Mouse (Mus musculus) midbrain, embryonic 12.5 days (tissue): Measurements from ENCODE around the gene Cdh4. TPM values are rescaled to one million over a fixed set of nuclear protein-coding genes. Genes with fewer than 3 reads are reported as not detected.
A peak's percentile ranks its signal among the peaks of the same experiment; 100 is the strongest.

Experiments
- ATAC-seq: fragments of 200-750 bp; cut with Nextera tagmentation; 2 replicates; pipeline ENCODE4 v1.8.0; 2017; ENCODE audit warnings: low read depth, moderate TSS enrichment, moderate library complexity; ENCODE audit not compliant: low FRiP score
- H3K27ac ChIP-seq: fragments of 300-500 bp; sonication (generic); replicated peaks from 2 replicates; pipeline ENCODE4 v1.5.1; 2016; ENCODE audit warnings: mild to moderate bottlenecking
- H3K27me3 ChIP-seq: fragments of 300-500 bp; sonication (generic); 2 replicates; pipeline ENCODE4 v1.6.1; 2016; ENCODE audit warnings: mild to moderate bottlenecking
- H3K36me3 ChIP-seq: fragments of 300-500 bp; sonication (generic); 2 replicates; pipeline ENCODE4 v1.6.1; 2016
- H3K4me1 ChIP-seq: fragments of 300-500 bp; sonication (generic); 2 replicates; pipeline ENCODE4 v1.6.1; 2016
- H3K4me2 ChIP-seq: fragments of 300-500 bp; sonication (generic); replicated peaks from 2 replicates; pipeline ENCODE4 v1.6.1; 2016; ENCODE audit warnings: mild to moderate bottlenecking, moderate library complexity
- H3K4me3 ChIP-seq: fragments of 300-500 bp; sonication (generic); 2 replicates; pipeline ENCODE4 v1.5.1; 2016; ENCODE audit warnings: mild to moderate bottlenecking
- H3K9ac ChIP-seq: fragments of 300-500 bp; sonication (generic); replicated peaks from 2 replicates; pipeline ENCODE4 v1.6.1; 2016; ENCODE audit warnings: mild to moderate bottlenecking, moderate library complexity
- H3K9me3 ChIP-seq: fragments of 300-500 bp; sonication (generic); 2 replicates; pipeline ENCODE4 v1.6.1; 2016; ENCODE audit warnings: mild to moderate bottlenecking
- WGBS: fragments of 180-500 bp; shearing (Covaris S2); methylation state at CpG from one replicate; pipeline ENCODE4 v1.1.7; 2016; 5-methylcytosine and 5-hydroxymethylcytosine counted together
- polyA plus RNA-seq: library from polyadenylated mRNA; unstranded; fragments of >200 nt; fragmentation: Nextera tagmentation; extraction: Ambion mirVana; gene quantifications from 2 replicates; pipeline ENCODE4 v1.2.1, GENCODE M21; 2016

Gene Cdh4
- polyA plus RNA-seq, 1 experiment from 2014 or later = 18.2 TPM

DNA sequence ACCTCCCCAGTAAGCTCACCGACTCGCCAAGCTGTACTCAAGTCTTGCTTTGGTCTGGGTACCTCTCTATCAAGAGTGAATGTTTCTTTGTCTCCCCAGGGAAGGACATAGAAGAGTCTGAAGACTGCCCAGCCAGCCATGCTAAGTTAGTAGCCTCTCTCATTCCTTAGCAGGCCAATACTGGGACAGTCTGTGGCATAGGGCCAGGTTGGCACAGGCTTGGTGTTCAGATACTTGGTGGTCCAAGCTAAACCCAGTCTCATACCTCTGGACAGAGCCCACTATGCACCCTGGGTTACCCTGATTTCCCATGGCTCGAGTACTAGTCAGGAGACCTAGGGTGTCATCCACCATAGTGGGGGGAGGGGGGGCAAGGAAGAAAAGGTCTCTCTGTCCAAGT, 1.1 kb upstream of the Cdh4 start:
- Histone ChIP-seq H3K4me2 (no peak overlapping the region), H3K4me1 (peaks cover 29% of the 10 kb centered on the region), H3K4me3 (no peak overlapping the region), H3K27ac (no peak overlapping the region), H3K27me3 (peaks cover 52% of the 10 kb centered on the region), H3K9me3 (no peaks in the 10 kb centered on the region), H3K9ac (no peak overlapping the region), H3K36me3 (no peaks in the 10 kb centered on the region)
- WGBS = 76% methylated on average over 3 of the region's 3 CpGs
- ATAC-seq = no peak

DNA sequence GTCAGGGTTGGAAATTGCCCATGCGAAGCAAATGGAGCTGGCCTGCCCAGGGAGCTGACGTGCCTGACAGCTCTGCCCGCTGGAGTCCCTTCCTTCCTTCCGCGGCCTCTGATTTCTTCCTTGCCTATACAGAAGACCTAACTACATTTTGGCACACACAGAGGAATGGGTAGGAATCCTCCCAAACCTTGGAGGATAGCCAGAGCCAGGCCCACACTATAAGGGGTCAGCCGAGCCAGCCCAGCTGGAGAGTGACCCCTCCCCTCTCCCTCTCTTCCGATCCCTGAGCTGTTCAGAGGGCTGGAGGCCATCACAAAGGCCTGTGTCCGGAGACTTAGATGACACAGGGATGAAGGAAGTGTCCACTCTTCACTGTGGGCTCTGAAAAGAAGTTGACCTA, 514 bp upstream of the Cdh4 start:
- peak; percentile 63 for ATAC-seq
- peaks cover 29% of the 10 kb centered on the region for H3K4me1 ChIP-seq
- H3K4me3 ChIP-seq = peak overlapping the region; percentile 74
- H3K27ac ChIP-seq = peak overlapping the region; percentile 76; the same call in 1 of the 2 replicates
- H3K27me3 ChIP-seq = peaks cover 49% of the 10 kb centered on the region
- H3K9ac ChIP-seq = peak overlapping the region; percentile 69; the same call in 1 of the 2 replicates
- WGBS = 5% methylated on average over 8 of the region's 8 CpGs
- no peaks in the 10 kb centered on the region for H3K9me3 ChIP-seq
- no peaks in the 10 kb centered on the region for H3K36me3 ChIP-seq
- H3K4me2 ChIP-seq = peak overlapping the region; percentile 96

- Histone ChIP-seq H3K36me3 (no peaks in the 10 kb centered on the region), H3K9me3 (no peaks in the 10 kb centered on the region), H3K27ac (peak overlapping the region; percentile 76), H3K27me3 (peaks cover 41% of the 10 kb centered on the region), H3K4me3 (peak overlapping the region; percentile 74), H3K4me2 (peak overlapping the region; percentile 96), H3K4me1 (peaks cover 29% of the 10 kb centered on the region), H3K9ac (peak overlapping the region; percentile 69)
- under 1% methylated on average over 94 of the region's 95 CpGs for WGBS
- peak; percentile 80 for ATAC-seq
These were observed 452 bp downstream of the Cdh4 start for GRCm38 (mm10) chr2:179442541-179443225.

- H3K36me3 ChIP-seq = no peaks in the 10 kb centered on the region
- WGBS = under 1% methylated on average over 49 of the region's 51 CpGs
These were observed 1.1 kb downstream of the Cdh4 start for GRCm38 (mm10) chr2:179443226-179443815.

GRCm38 (mm10) chr2:179443959-179444358, 1.7 kb downstream of the Cdh4 start:
- Histone ChIP-seq H3K4me2 (peak overlapping the region; percentile 96), H3K27ac (no peak overlapping the region), H3K27me3 (peaks cover 34% of the 10 kb centered on the region), H3K9ac (peak overlapping the region; percentile 69; the same call in 1 of the 2 replicates), H3K36me3 (no peaks in the 10 kb centered on the region), H3K9me3 (0 out of 2 replicates have a peak, but pooled peaks cover 2% of the 10 kb centered on the region), H3K4me3 (peak overlapping the region; percentile 74), H3K4me1 (peaks cover 29% of the 10 kb centered on the region)
- WGBS = 11% methylated on average over 5 of the region's 11 CpGs
- ATAC-seq = no peak

More at GRCm38 (mm10) chr2:179443226-179443815, 1.1 kb downstream of the Cdh4 start:
- Histone ChIP-seq H3K4me2 (peak overlapping the region; percentile 96), H3K4me1 (peaks cover 29% of the 10 kb centered on the region), H3K27ac (peak overlapping the region; percentile 76), H3K4me3 (peak overlapping the region; percentile 74), H3K27me3 (peaks cover 40% of the 10 kb centered on the region), H3K9ac (peak overlapping the region; percentile 69), H3K9me3 (no peaks in the 10 kb centered on the region)
- peak; percentile 30 for ATAC-seq

DNA sequence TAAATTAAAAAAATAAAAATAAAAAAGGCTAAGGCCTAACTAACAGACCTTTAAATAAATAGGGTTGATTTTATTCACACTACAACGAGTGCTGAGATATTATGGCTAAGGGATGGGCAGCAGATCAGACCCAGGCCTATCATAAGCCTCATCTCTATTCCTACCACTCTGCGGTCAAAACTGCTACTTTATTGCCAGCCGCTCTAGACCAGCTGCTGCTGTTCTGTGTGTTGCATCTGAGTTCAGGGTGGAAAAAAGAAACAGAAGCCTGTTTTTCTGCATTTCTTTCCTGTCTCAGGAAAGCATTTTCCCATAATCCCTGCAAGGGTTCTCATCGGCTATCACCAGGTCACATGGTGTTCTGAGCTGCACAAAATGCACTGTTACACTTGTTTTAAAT, 6.0 kb downstream of the Cdh4 start:
- ATAC-seq = no peak
- no peak overlapping the region for H3K4me2 ChIP-seq

DNA sequence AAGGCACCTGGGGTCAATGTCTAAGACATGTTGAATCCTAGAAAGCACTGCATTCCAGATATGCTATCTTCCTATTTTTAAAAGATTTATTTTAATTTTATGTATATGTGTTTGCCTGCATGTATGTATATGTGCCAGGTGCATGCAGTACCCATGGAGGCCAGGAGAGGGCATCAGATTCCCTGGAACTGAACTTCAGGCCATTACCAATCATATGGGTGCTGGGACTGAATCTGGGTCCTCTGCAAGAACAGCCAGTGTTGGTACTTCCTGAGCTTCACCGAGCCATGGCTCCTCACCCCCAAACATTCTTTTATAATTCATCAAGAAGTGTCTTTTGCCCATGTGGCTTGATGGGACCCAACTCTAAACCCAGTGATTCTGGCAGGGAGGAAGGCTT, 6.8 kb downstream of the Cdh4 start:
- Histone ChIP-seq H3K4me1 (peaks cover 7% of the 10 kb centered on the region), H3K9me3 (peaks cover 13% of the 10 kb centered on the region; the same call in 1 of the 2 replicates), H3K27ac (no peak overlapping the region), H3K4me3 (no peak overlapping the region), H3K27me3 (peaks cover 12% of the 10 kb centered on the region), H3K9ac (no peak overlapping the region), H3K36me3 (0 out of 2 replicates have a peak, but pooled peaks cover 2% of the 10 kb centered on the region), H3K4me2 (no peak overlapping the region)
- ATAC-seq = no peak
- 100% methylated on average over 1 of the region's 1 CpGs for WGBS

More for the DNA sequence above, 6.0 kb downstream of the Cdh4 start:
- H3K4me1 ChIP-seq = peaks cover 13% of the 10 kb centered on the region
- no peak overlapping the region for H3K27ac ChIP-seq
- WGBS = 90% methylated on average over 4 of the region's 4 CpGs
- H3K9ac ChIP-seq = no peak overlapping the region
- 0 out of 2 replicates have a peak, but pooled peaks cover 7% of the 10 kb centered on the region for H3K9me3 ChIP-seq
- peaks cover 18% of the 10 kb centered on the region for H3K27me3 ChIP-seq
- H3K36me3 ChIP-seq = no peaks in the 10 kb centered on the region
- no peak overlapping the region for H3K4me3 ChIP-seq

DNA sequence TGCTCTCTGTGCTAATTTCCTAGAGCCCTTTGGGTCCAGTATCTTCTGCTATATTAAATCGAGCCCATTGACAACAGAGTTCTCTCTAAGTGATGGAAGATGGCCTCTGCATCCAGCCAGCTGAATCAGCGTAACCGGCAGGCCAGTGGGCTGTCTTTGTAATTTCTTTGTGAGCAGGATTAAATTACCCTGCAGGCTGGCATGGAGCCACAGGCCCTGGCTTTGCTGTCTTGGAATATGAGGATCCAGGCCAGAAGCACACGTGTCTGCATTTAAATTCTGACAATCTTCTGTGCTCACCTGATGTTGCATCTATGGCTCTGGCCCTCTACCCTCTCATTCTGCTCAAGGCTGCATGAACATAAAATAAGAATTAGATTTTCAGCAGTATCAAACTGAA, 17.0 kb downstream of the Cdh4 start:
- Histone ChIP-seq H3K27me3 (no peaks in the 10 kb centered on the region), H3K4me3 (no peak overlapping the region), H3K9me3 (peaks cover 83% of the 10 kb centered on the region), H3K4me1 (no peaks in the 10 kb centered on the region), H3K4me2 (no peak overlapping the region), H3K9ac (no peak overlapping the region), H3K27ac (no peak overlapping the region), H3K36me3 (peaks cover 43% of the 10 kb centered on the region)
- ATAC-seq = no peak
- WGBS = 84% methylated on average over 4 of the region's 4 CpGs

DNA sequence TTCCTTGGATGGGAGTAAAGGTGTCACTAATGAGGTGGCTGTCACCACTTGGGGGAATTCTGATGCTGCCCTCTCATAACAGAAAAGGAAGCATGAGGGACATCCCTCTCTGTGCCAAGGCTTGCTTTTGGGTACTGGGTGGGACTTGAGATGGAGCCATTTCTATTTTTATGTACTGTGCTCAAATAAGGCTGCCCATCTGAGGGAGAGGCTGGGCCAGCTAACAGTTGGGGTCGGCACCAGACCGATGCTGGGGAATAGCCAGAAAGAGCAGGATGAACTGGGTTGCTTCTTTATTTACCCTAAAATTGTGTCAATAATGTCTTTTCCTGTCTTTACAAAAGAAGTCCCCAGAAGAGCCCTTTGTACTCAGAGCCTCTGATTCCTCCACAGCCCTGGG, 17.4 kb downstream of the Cdh4 start:
- no peak for ATAC-seq
- peaks cover 39% of the 10 kb centered on the region for H3K36me3 ChIP-seq
- H3K9me3 ChIP-seq = peaks cover 82% of the 10 kb centered on the region

GRCm38 (mm10) chr2:179463514-179463913, 21.3 kb downstream of the Cdh4 start:
- H3K27me3 ChIP-seq = no peaks in the 10 kb centered on the region
- no peak overlapping the region for H3K4me3 ChIP-seq
- H3K27ac ChIP-seq = no peak overlapping the region
- H3K36me3 ChIP-seq = peaks cover 29% of the 10 kb centered on the region
- ATAC-seq = no peak
- no peaks in the 10 kb centered on the region; the same call in 1 of the 2 replicates for H3K4me1 ChIP-seq
- H3K4me2 ChIP-seq = no peak overlapping the region
- peaks cover 62% of the 10 kb centered on the region for H3K9me3 ChIP-seq
- 88% methylated on average over 4 of the region's 4 CpGs for WGBS
- no peak overlapping the region for H3K9ac ChIP-seq

More for the DNA sequence above, 17.4 kb downstream of the Cdh4 start:
- Histone ChIP-seq H3K9ac (no peak overlapping the region), H3K27ac (no peak overlapping the region), H3K4me1 (no peaks in the 10 kb centered on the region), H3K27me3 (no peaks in the 10 kb centered on the region), H3K4me2 (no peak overlapping the region), H3K4me3 (no peak overlapping the region)
- whole genome bisulfite sequencing = 94% methylated on average over 2 of the region's 2 CpGs

DNA sequence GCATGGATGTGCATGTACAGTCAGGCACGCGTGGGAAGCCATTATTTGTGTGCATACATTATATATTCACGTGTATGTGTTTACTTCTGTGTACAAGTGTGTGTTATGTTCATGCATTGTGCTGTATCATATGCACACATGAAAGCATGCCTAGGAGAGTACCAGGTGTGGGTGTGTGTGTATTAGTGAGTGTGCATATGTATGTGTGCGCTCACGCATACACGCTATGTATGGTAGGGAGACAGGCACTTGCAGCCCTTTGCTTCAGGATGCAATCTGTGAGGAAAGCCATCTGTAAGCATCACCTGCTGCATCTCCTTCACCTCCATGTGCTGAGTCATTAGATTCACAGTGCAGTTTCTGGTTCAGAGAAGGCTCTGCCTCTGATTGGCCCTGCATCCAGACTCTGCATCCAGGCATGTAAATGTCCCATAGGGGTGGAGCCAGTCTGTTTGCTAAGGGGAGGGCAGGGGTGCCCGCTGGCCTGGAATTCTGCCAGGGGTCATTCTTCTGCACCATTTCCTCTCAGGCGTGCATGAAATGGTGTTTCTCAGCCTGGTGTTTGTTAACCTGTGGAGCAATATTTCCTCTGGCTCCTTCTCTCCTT, 25.7 kb downstream of the Cdh4 start:
- Histone ChIP-seq H3K27ac (no peak overlapping the region), H3K27me3 (no peaks in the 10 kb centered on the region), H3K4me2 (no peak overlapping the region), H3K4me3 (no peak overlapping the region), H3K9me3 (peaks cover 20% of the 10 kb centered on the region), H3K36me3 (no peaks in the 10 kb centered on the region), H3K9ac (no peak overlapping the region), H3K4me1 (no peaks in the 10 kb centered on the region; the same call in 1 of the 2 replicates)
- ATAC-seq = no peak
- 83% methylated on average over 8 of the region's 8 CpGs for WGBS

DNA sequence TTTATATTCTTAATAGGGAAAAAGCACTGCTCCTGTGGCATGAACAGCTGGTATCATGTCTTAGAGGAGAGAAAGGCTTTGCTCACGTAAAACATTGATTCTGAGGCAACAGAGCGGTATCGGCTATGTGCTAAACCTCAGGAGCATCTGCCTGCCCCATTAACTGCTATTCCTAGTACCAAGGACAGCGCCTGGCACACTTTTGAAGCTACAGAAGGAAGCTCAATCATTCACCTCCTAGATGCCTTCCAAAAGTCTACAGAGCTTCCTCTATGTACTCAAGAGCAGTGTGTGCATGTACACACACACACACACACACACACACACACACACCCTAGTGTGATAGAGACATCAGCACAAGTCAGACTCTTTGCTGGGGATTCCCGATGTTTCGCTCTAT, 34.4 kb downstream of the Cdh4 start:
- no peaks in the 10 kb centered on the region for H3K27me3 ChIP-seq
- H3K27ac ChIP-seq = no peak overlapping the region
- H3K36me3 ChIP-seq = no peaks in the 10 kb centered on the region
- no peak for ATAC-seq
- no peak overlapping the region for H3K4me3 ChIP-seq
- no peaks in the 10 kb centered on the region for H3K9me3 ChIP-seq
- no peak overlapping the region for H3K4me2 ChIP-seq
- peaks cover 16% of the 10 kb centered on the region for H3K4me1 ChIP-seq
- 87% methylated on average over 6 of the region's 6 CpGs for WGBS
- no peak overlapping the region for H3K9ac ChIP-seq
